Mouse (Mus musculus): ENCODE measurements around the gene Pnrc2. TPM values are rescaled to one million over a fixed set of nuclear protein-coding genes. Genes with fewer than 3 reads are reported as not detected.

The Pnrc2 gene
- polyA plus RNA-seq, 1 experiment from 2014 or later = 226 TPM

DNA sequence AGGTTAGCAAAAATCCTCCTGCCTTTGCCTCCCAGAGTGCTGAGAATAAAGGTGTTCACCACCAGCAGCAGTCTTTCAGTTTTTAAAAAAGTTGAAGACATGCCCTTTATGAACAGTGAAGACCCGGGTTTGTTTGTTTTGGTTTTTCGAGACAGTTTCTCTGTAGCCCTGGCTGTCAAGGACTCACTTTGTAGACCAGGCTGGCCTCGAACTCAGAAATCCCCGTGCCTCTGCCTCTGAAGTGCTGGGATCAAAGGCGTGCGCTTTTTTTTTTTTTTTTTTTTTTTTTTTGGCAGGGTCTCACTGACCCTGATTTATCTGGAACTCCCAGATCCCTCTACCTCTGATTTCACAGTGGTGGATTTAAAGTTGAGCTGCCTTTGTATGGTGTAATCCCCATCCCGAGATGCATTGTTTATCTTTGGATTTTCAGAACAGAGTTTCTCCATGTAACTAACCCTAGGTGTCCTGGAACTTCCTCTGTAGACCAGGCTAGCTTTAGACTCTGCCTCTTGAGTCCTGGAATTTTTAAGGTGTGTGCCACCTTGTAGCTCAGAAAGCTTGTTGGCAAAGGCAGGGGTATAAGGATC lies 16.0 kb downstream of the Pnrc2 start:
- peak overlapping the region; percentile 93 for H3K4me3 ChIP-seq (ENCODE audit: low read depth, low read length)
- 18% methylated on average over 7 of the region's 7 CpGs for WGBS
- H3K4me1 ChIP-seq (replicated peaks; ENCODE audit: control insufficient read depth, insufficient read depth, low read length) = no peaks in the 10 kb centered on the region
- peak overlapping the region; percentile 98; the same call in 1 of the 2 replicates for H3K9ac ChIP-seq (ENCODE audit: low read depth, low read length)
- H3K27me3 ChIP-seq (ENCODE audit: control insufficient read depth, insufficient read depth, low read length) = no peaks in the 10 kb centered on the region
- no peaks in the 10 kb centered on the region for H3K36me3 ChIP-seq (ENCODE audit: control insufficient read depth, insufficient read depth, low read length)
- no peak for ATAC-seq (ENCODE audit: low FRiP score)
- no peak overlapping the region for H3K27ac ChIP-seq (ENCODE audit: low read depth, low read length)
- peak overlapping the region; percentile 48 for H3K4me2 ChIP-seq (replicated peaks; ENCODE audit: low read depth, low read length)
- DNase-seq (ENCODE audit: low spot score) = no peak
- H3K9me3 ChIP-seq (ENCODE audit: control insufficient read depth, low read length) = no peaks in the 10 kb centered on the region

GRCm38 (mm10) chr4:135856223-135857091 lies 17.2 kb downstream of the Pnrc2 start:
- H3K4me1 ChIP-seq (replicated peaks; ENCODE audit: control insufficient read depth, insufficient read depth, low read length) = no peaks in the 10 kb centered on the region
- H3K4me2 ChIP-seq (replicated peaks; ENCODE audit: low read depth, low read length) = peak overlapping the region; percentile 48
- no peaks in the 10 kb centered on the region for H3K36me3 ChIP-seq (ENCODE audit: control insufficient read depth, insufficient read depth, low read length)
- no peaks in the 10 kb centered on the region for H3K9me3 ChIP-seq (ENCODE audit: control insufficient read depth, low read length)
- peak; percentile 83 for ATAC-seq (ENCODE audit: low FRiP score)
- H3K27ac ChIP-seq (ENCODE audit: low read depth, low read length) = peak overlapping the region; percentile 99
- H3K27me3 ChIP-seq (ENCODE audit: control insufficient read depth, insufficient read depth, low read length) = no peaks in the 10 kb centered on the region
- H3K4me3 ChIP-seq (ENCODE audit: low read depth, low read length) = peak overlapping the region; percentile 93
- WGBS = under 1% methylated on average over 77 of the region's 91 CpGs
- DNase-seq (ENCODE audit: low spot score) = peak; percentile 82
- H3K9ac ChIP-seq (ENCODE audit: low read depth, low read length) = peak overlapping the region; percentile 98

- Histone ChIP-seq H3K9me3 (ENCODE audit: control insufficient read depth, low read length) (no peaks in the 10 kb centered on the region), H3K27me3 (ENCODE audit: control insufficient read depth, insufficient read depth, low read length) (no peaks in the 10 kb centered on the region), H3K9ac (ENCODE audit: low read depth, low read length) (peak within 1 kb of the TSS; percentile 98), H3K4me2 (replicated peaks; ENCODE audit: low read depth, low read length) (peak within 1 kb of the TSS; percentile 87), H3K27ac (ENCODE audit: low read depth, low read length) (peak within 1 kb of the TSS; percentile 99), H3K4me3 (ENCODE audit: low read depth, low read length) (peak within 1 kb of the TSS; percentile 93), H3K36me3 (ENCODE audit: control insufficient read depth, insufficient read depth, low read length) (no peaks in the 10 kb centered on the region), H3K4me1 (replicated peaks; ENCODE audit: control insufficient read depth, insufficient read depth, low read length) (no peaks in the 10 kb centered on the region)
- DNase-seq (ENCODE audit: low spot score) = peak; percentile 99
- WGBS = under 1% methylated on average over 61 of the region's 67 CpGs
- peak; percentile 96 for ATAC-seq (ENCODE audit: low FRiP score)
These were observed 18.0 kb downstream of the Pnrc2 start, which contains the start of gene Srsf10 for GRCm38 (mm10) chr4:135855536-135856222. Gene Srsf10, plus strand, starts transcription at chr4:135855747.

DNA sequence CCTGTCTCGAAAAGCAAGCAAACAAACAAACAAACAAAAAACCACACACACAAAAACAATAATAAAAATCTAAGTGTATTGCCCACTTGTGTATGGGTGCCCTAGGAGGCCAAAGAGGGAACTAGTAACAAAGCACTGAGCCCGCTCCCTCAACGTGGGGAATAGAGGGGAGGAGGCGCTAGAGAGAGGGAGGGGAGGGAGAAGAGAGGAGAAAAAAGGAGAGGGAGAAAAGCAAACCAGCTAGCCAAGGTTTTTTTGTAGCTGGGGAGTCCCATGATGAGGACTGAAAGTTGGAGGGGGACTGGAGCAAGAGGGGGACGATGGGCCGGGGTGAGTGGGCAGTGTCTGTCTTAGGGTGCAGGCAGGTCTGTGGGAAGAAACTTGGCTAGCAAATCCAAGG lies 18.6 kb downstream of the Pnrc2 start:
- peak overlapping the region; percentile 93 for H3K4me3 ChIP-seq (ENCODE audit: low read depth, low read length)
- DNase-seq (ENCODE audit: low spot score) (no peak), ATAC-seq (ENCODE audit: low FRiP score) (peak; percentile 31)
- peak overlapping the region; percentile 87 for H3K4me2 ChIP-seq (replicated peaks; ENCODE audit: low read depth, low read length)
- no peaks in the 10 kb centered on the region for H3K4me1 ChIP-seq (replicated peaks; ENCODE audit: control insufficient read depth, insufficient read depth, low read length)
- no peaks in the 10 kb centered on the region for H3K9me3 ChIP-seq (ENCODE audit: control insufficient read depth, low read length)
- 9% methylated on average over 6 of the region's 6 CpGs for whole genome bisulfite sequencing
- no peaks in the 10 kb centered on the region for H3K36me3 ChIP-seq (ENCODE audit: control insufficient read depth, insufficient read depth, low read length)
- H3K27ac ChIP-seq (ENCODE audit: low read depth, low read length) = peak overlapping the region; percentile 99
- H3K9ac ChIP-seq (ENCODE audit: low read depth, low read length) = peak overlapping the region; percentile 97
- no peaks in the 10 kb centered on the region for H3K27me3 ChIP-seq (ENCODE audit: control insufficient read depth, insufficient read depth, low read length)

DNA sequence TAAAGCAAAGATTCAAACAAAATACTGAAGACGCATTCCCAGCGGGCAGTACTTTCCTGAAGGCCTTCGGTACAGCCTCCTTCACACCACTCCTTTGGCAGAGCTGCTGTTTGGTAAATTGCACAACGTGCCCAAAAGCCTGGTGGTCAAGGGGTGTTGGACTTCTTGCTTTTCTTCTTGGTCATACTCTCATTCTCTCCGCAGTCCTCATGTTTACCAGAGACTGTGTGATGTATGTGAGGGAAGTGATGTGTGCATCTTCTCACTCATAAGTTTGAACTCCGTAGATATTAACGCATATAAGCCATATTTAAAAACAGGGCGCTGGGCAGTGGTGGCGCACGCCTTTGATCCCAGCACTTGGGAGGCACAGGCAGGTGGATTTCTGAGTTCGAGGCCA lies 19.0 kb downstream of the Pnrc2 start:
- DNase-seq (ENCODE audit: low spot score) (no peak), ATAC-seq (ENCODE audit: low FRiP score) (no peak)
- Histone ChIP-seq H3K27ac (ENCODE audit: low read depth, low read length) (peak overlapping the region; percentile 99; the same call in 1 of the 2 replicates), H3K4me3 (ENCODE audit: low read depth, low read length) (peak overlapping the region; percentile 93), H3K27me3 (ENCODE audit: control insufficient read depth, insufficient read depth, low read length) (no peaks in the 10 kb centered on the region), H3K9ac (ENCODE audit: low read depth, low read length) (peak overlapping the region; percentile 97; the same call in 1 of the 2 replicates), H3K36me3 (ENCODE audit: control insufficient read depth, insufficient read depth, low read length) (no peaks in the 10 kb centered on the region), H3K4me1 (replicated peaks; ENCODE audit: control insufficient read depth, insufficient read depth, low read length) (no peaks in the 10 kb centered on the region), H3K9me3 (ENCODE audit: control insufficient read depth, low read length) (no peaks in the 10 kb centered on the region), H3K4me2 (replicated peaks; ENCODE audit: low read depth, low read length) (peak overlapping the region; percentile 87)
- WGBS = 80% methylated on average over 11 of the region's 11 CpGs

- H3K36me3 ChIP-seq (ENCODE audit: control insufficient read depth, insufficient read depth, low read length) = no peaks in the 10 kb centered on the region
- H3K27me3 ChIP-seq (ENCODE audit: control insufficient read depth, insufficient read depth, low read length) = no peaks in the 10 kb centered on the region
- no peak for DNase-seq (ENCODE audit: low spot score)
- no peaks in the 10 kb centered on the region for H3K9me3 ChIP-seq (ENCODE audit: control insufficient read depth, low read length)
- no peak overlapping the region for H3K4me3 ChIP-seq (ENCODE audit: low read depth, low read length)
- H3K9ac ChIP-seq (ENCODE audit: low read depth, low read length) = no peak overlapping the region; the same call in 1 of the 2 replicates
- no peaks in the 10 kb centered on the region for H3K4me1 ChIP-seq (replicated peaks; ENCODE audit: control insufficient read depth, insufficient read depth, low read length)
- H3K4me2 ChIP-seq (replicated peaks; ENCODE audit: low read depth, low read length) = no peak overlapping the region
- WGBS = 94% methylated on average over 14 of the region's 14 CpGs
- no peak for ATAC-seq (ENCODE audit: low FRiP score)
- no peak overlapping the region for H3K27ac ChIP-seq (ENCODE audit: low read depth, low read length)
These were observed 19.6 kb downstream of the Pnrc2 start for GRCm38 (mm10) chr4:135853987-135854546.

- Histone ChIP-seq H3K9me3 (ENCODE audit: control insufficient read depth, low read length) (no peaks in the 10 kb centered on the region), H3K36me3 (ENCODE audit: control insufficient read depth, insufficient read depth, low read length) (no peaks in the 10 kb centered on the region), H3K27ac (ENCODE audit: low read depth, low read length) (no peak overlapping the region), H3K4me2 (replicated peaks; ENCODE audit: low read depth, low read length) (no peak overlapping the region), H3K27me3 (ENCODE audit: control insufficient read depth, insufficient read depth, low read length) (no peaks in the 10 kb centered on the region), H3K9ac (ENCODE audit: low read depth, low read length) (no peak overlapping the region), H3K4me3 (ENCODE audit: low read depth, low read length) (no peak overlapping the region), H3K4me1 (replicated peaks; ENCODE audit: control insufficient read depth, insufficient read depth, low read length) (no peaks in the 10 kb centered on the region)
- DNase-seq (ENCODE audit: low spot score) (no peak), ATAC-seq (ENCODE audit: low FRiP score) (no peak)
- WGBS = 89% methylated on average over 9 of the region's 9 CpGs
These were observed 21.7 kb downstream of the Pnrc2 start for GRCm38 (mm10) chr4:135851942-135852341.

DNA sequence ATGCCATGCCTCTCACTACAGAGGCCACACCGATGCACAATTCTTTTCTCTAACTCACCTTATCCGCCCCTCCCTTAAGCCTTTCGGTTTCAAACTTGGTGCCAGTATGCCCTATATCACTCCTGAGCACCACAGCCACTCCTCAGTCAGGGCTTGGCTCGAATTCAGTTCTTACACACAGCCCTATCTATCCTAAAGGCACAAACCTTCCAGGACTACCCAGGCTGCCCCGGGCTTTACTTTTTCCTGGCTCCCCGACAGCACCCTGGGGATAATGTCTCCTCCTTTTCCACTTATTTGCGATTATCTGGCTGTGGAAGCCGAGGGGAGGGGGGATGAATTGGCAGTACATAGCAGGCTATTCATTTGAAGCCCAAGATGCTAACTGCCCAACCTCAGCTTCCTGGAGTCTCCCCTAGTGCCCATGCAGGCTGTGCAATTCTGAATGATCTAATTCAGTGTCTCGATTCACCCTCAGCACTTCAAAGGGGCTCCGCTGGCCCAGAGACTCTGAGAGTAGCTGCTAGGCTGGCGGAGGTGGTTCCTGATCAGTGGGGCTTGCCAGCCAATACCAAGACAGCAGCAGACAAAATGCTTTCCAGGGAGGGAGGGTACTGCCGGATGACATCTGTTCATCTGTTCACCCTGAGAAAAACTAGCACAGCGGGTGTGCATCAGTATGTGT lies 23.1 kb downstream of the Pnrc2 start:
- H3K27me3 ChIP-seq (ENCODE audit: control insufficient read depth, insufficient read depth, low read length) = no peaks in the 10 kb centered on the region
- DNase-seq (ENCODE audit: low spot score) (no peak), ATAC-seq (ENCODE audit: low FRiP score) (no peak)
- H3K9me3 ChIP-seq (ENCODE audit: control insufficient read depth, low read length) = no peaks in the 10 kb centered on the region
- no peak overlapping the region; the same call in 1 of the 2 replicates for H3K9ac ChIP-seq (ENCODE audit: low read depth, low read length)
- H3K4me3 ChIP-seq (ENCODE audit: low read depth, low read length) = no peak overlapping the region
- no peak overlapping the region for H3K27ac ChIP-seq (ENCODE audit: low read depth, low read length)
- 45% methylated on average over 13 of the region's 13 CpGs for WGBS
- H3K4me1 ChIP-seq (replicated peaks; ENCODE audit: control insufficient read depth, insufficient read depth, low read length) = no peaks in the 10 kb centered on the region
- no peaks in the 10 kb centered on the region for H3K36me3 ChIP-seq (ENCODE audit: control insufficient read depth, insufficient read depth, low read length)
- no peak overlapping the region for H3K4me2 ChIP-seq (replicated peaks; ENCODE audit: low read depth, low read length)
